Mouse (Mus musculus) C2C12 (cell line): ENCODE measurements around the gene Ccdc107. TPM values are rescaled to one million over a fixed set of nuclear protein-coding genes. Genes with fewer than 3 reads are reported as not detected.

ENCODE experiments used
- H3K27me3 ChIP-seq: one replicate; pipeline ENCODE4 v1.6.1; 2011; ENCODE audit not compliant: control insufficient read depth, insufficient read depth, insufficient read length
- H3K36me3 ChIP-seq: one replicate; pipeline ENCODE4 v1.6.1; 2011; ENCODE audit not compliant: control insufficient read depth, insufficient read depth
- H3K4me3 ChIP-seq: one replicate; pipeline ENCODE4 v1.5.1; 2011; ENCODE audit warnings: mild to moderate bottlenecking, control low read depth; ENCODE audit not compliant: poor library complexity, insufficient read depth, severe bottlenecking
- H3K79me2 ChIP-seq: one replicate; pipeline ENCODE4 v1.6.1; 2011; ENCODE audit not compliant: control insufficient read depth, insufficient read depth
- H3K79me3 ChIP-seq: one replicate; pipeline ENCODE4 v1.6.1; 2011; ENCODE audit warnings: low read depth, control low read depth
- H3ac ChIP-seq: one replicate; pipeline ENCODE3; 2011; ENCODE audit warnings: low read depth; ENCODE audit not compliant: control insufficient read depth, insufficient read length
- CEBPB ChIP-seq: IDR thresholded peaks from one replicate; pipeline ENCODE4 v1.6.1; 2011; ENCODE audit warnings: low read depth, mild to moderate bottlenecking, control low read depth, moderate library complexity
- CTCF ChIP-seq: IDR thresholded peaks from one replicate; pipeline ENCODE4 v1.5.1; 2011; ENCODE audit not compliant: control insufficient read depth, insufficient read depth, insufficient read length
- FOSL1 ChIP-seq: IDR thresholded peaks from one replicate; pipeline ENCODE4 v1.8.0; 2011; ENCODE audit warnings: mild to moderate bottlenecking, low read length; ENCODE audit not compliant: poor library complexity, insufficient read depth, severe bottlenecking
- MAX ChIP-seq: IDR thresholded peaks from one replicate; pipeline ENCODE4 v1.6.1; 2011; ENCODE audit warnings: mild to moderate bottlenecking, control low read depth
- MYOD1 ChIP-seq: IDR thresholded peaks from one replicate; pipeline ENCODE4 v1.6.1; 2011; ENCODE audit warnings: low read depth; ENCODE audit not compliant: control insufficient read depth, insufficient read length
- MYOG ChIP-seq: IDR thresholded peaks from one replicate; pipeline ENCODE4 v1.6.1; 2011; ENCODE audit not compliant: control insufficient read depth, insufficient read length; ENCODE audit errors: extremely low read depth
- USF1 ChIP-seq: IDR thresholded peaks from one replicate; pipeline ENCODE4 v1.6.1; 2011; ENCODE audit warnings: low read depth, mild to moderate bottlenecking, control low read depth, moderate library complexity
- polyA plus RNA-seq: library from polyadenylated mRNA; unstranded; fragments of >200 nt; fragmentation: generic; extraction: Trizol; gene quantifications from one replicate; pipeline ENCODE4 v1.2.1, GENCODE M21; 2012; ENCODE audit warnings: missing spikeins

Ccdc107 gene
- polyA plus RNA-seq, 1 experiment, result 58.9 TPM

GRCm38 (mm10) chr4:43489611-43490010 lies 3.1 kb upstream of the Ccdc107 start:
- no peaks in the 10 kb centered on the region for H3K36me3 ChIP-seq

GRCm38 (mm10) chr4:43490801-43491200 lies 1.9 kb upstream of the Ccdc107 start:
- no peak overlapping the region for H3ac ChIP-seq
- no peak for TF ChIP-seq FOSL1
- TF ChIP-seq USF1, result no peak
- no peak for TF ChIP-seq MAX
- TF ChIP-seq CTCF, result no peak
- TF ChIP-seq MYOD1, result no peak
- no peak for TF ChIP-seq MYOG
- no peak for TF ChIP-seq CEBPB
- no peak overlapping the region for H3K4me3 ChIP-seq
- H3K36me3 ChIP-seq, result peaks cover 3% of the 10 kb centered on the region
- no peaks in the 10 kb centered on the region for H3K79me3 ChIP-seq
- no peaks in the 10 kb centered on the region for H3K27me3 ChIP-seq
- peaks cover 7% of the 10 kb centered on the region for H3K79me2 ChIP-seq

More at GRCm38 (mm10) chr4:43489611-43490010, 3.1 kb upstream of the Ccdc107 start:
- TF ChIP-seq MYOG (no peak), MAX (no peak), USF1 (no peak), MYOD1 (no peak), CTCF (no peak), CEBPB (no peak), FOSL1 (no peak)
- no peak overlapping the region for H3K4me3 ChIP-seq
- no peak overlapping the region for H3ac ChIP-seq
- H3K27me3 ChIP-seq, result no peaks in the 10 kb centered on the region
- H3K79me2 ChIP-seq, result peaks cover 7% of the 10 kb centered on the region
- no peaks in the 10 kb centered on the region for H3K79me3 ChIP-seq

- no peak for TF ChIP-seq MYOG
- no peak for TF ChIP-seq USF1
- TF ChIP-seq FOSL1, result no peak
- TF ChIP-seq CEBPB, result no peak
- no peak for TF ChIP-seq MYOD1
- TF ChIP-seq MAX, result no peak
- no peak for TF ChIP-seq CTCF
- Histone ChIP-seq H3K4me3 (no peak overlapping the region), H3K27me3 (no peaks in the 10 kb centered on the region), H3K79me3 (no peaks in the 10 kb centered on the region), H3K79me2 (peaks cover 7% of the 10 kb centered on the region), H3ac (no peak overlapping the region), H3K36me3 (peaks cover 13% of the 10 kb centered on the region)
Observed at GRCm38 (mm10) chr4:43492101-43492820, 439 bp upstream of the Ccdc107 start.

GRCm38 (mm10) chr4:43493186-43493845 lies 616 bp downstream of the Ccdc107 start:
- peaks cover 15% of the 10 kb centered on the region for H3K79me2 ChIP-seq
- H3K27me3 ChIP-seq, result no peaks in the 10 kb centered on the region
- TF ChIP-seq CTCF (no peak), MYOD1 (no peak), USF1 (no peak), CEBPB (no peak), FOSL1 (no peak), MYOG (no peak), MAX (no peak)
- H3K79me3 ChIP-seq, result no peaks in the 10 kb centered on the region
- H3K4me3 ChIP-seq, result peak overlapping the region; percentile 78
- H3ac ChIP-seq, result peak overlapping the region; percentile 98
- H3K36me3 ChIP-seq, result peaks cover 17% of the 10 kb centered on the region

- H3K27me3 ChIP-seq, result no peaks in the 10 kb centered on the region
- no peak for TF ChIP-seq FOSL1
- TF ChIP-seq MYOD1, result no peak
- TF ChIP-seq USF1, result no peak
- TF ChIP-seq CEBPB, result no peak
- TF ChIP-seq MYOG, result no peak
- no peak for TF ChIP-seq CTCF
- no peak for TF ChIP-seq MAX
- peaks cover 17% of the 10 kb centered on the region for H3K36me3 ChIP-seq
- peak overlapping the region; percentile 78 for H3K4me3 ChIP-seq
- H3ac ChIP-seq, result peak overlapping the region; percentile 98
- H3K79me2 ChIP-seq, result peaks cover 20% of the 10 kb centered on the region
- no peaks in the 10 kb centered on the region for H3K79me3 ChIP-seq
Observed at GRCm38 (mm10) chr4:43493846-43494240, 1.1 kb downstream of the Ccdc107 start.

GRCm38 (mm10) chr4:43496587-43496986 lies 3.9 kb downstream of the Ccdc107 start:
- H3K4me3 ChIP-seq, result no peak overlapping the region
- H3K36me3 ChIP-seq, result peaks cover 17% of the 10 kb centered on the region
- TF ChIP-seq USF1, result no peak
- no peak for TF ChIP-seq CEBPB
- TF ChIP-seq MYOD1, result no peak
- TF ChIP-seq FOSL1, result no peak
- TF ChIP-seq CTCF, result no peak
- TF ChIP-seq MAX, result no peak
- TF ChIP-seq MYOG, result no peak
- H3K27me3 ChIP-seq, result no peaks in the 10 kb centered on the region
- H3K79me3 ChIP-seq, result no peaks in the 10 kb centered on the region
- peaks cover 20% of the 10 kb centered on the region for H3K79me2 ChIP-seq
- no peak overlapping the region for H3ac ChIP-seq
